Mouse (Mus musculus) myocyte (in vitro differentiated cells): ENCODE data around the gene Arnt.

Source experiments
- CEBPB ChIP-seq: IDR thresholded peaks from 2 replicates; pipeline ENCODE4 v1.6.1; 2011; ENCODE audit warnings: mild to moderate bottlenecking, moderate library complexity; ENCODE audit not compliant: poor library complexity, insufficient read depth, severe bottlenecking
- MYOD1 ChIP-seq, 3 experiments: IDR thresholded peaks; one replicate each; pipeline ENCODE4 v1.6.1; 2011; ENCODE audit warnings: control low read depth in 2 of 3, low read depth in 2 of 3, mild to moderate bottlenecking in 2 of 3, moderate library complexity in 1 of 3; ENCODE audit not compliant: insufficient read length in 2 of 3, control insufficient read depth in 1 of 3
- POLR2A ChIP-seq: IDR thresholded peaks from one replicate; pipeline ENCODE4 v1.6.1; 2011; ENCODE audit warnings: low read depth, mild to moderate bottlenecking, control low read depth, moderate library complexity; ENCODE audit not compliant: insufficient read length
- POLR2AphosphoS2 ChIP-seq: IDR thresholded peaks from one replicate; pipeline ENCODE4 v1.6.1; 2011; ENCODE audit warnings: low read depth, control low read depth; ENCODE audit not compliant: insufficient read length
- USF1 ChIP-seq: IDR thresholded peaks from one replicate; pipeline ENCODE4 v1.6.1; 2011; ENCODE audit warnings: low read depth, mild to moderate bottlenecking, control low read depth, moderate library complexity

GRCm38 (mm10) chr3:95524673-95525072, 90.5 kb downstream of the Arnt start:
- TF ChIP-seq POLR2AphosphoS2 = no peak
- TF ChIP-seq CEBPB = no peak
- no peak for TF ChIP-seq POLR2A
- TF ChIP-seq USF1 = no peak
- no peak for TF ChIP-seq MYOD1 (IDR thresholded peaks at IDR 0.05; ENCODE audit: control insufficient read depth in 1 of 3, insufficient read length in 2 of 3, low read depth in 2 of 3)
